Mouse (Mus musculus) cerebellum, postnatal 36 days (tissue): ENCODE results near the gene Pik3cb.

Experiments used
- DNase-seq, 2 experiments: peaks; one replicate each; pipeline ENCODE4 v3.0.0; 2021 to 2022; ENCODE audit warnings: mixed read lengths in 2 of 2

Gene Pik3cb

GRCm38 (mm10) chr9:99140063-99140882, at the start of gene Pik3cb:
Pik3cb (minus strand) TSS chr9:99140621.
- DNase-seq, result peak; percentile 95 to 99

- DNase-seq, result no peak
Observed at GRCm38 (mm10) chr9:99183043-99183670, 42.7 kb upstream of the Pik3cb start.

- DNase-seq, result no peak
Observed at GRCm38 (mm10) chr9:99182121-99182520, 41.7 kb upstream of the Pik3cb start.

GRCm38 (mm10) chr9:99180272-99180671, 39.9 kb upstream of the Pik3cb start:
- DNase-seq, result no peak

GRCm38 (mm10) chr9:99178736-99179135, 38.3 kb upstream of the Pik3cb start:
- DNase-seq, result no peak

- no peak for DNase-seq
Observed at GRCm38 (mm10) chr9:99175774-99176173, 35.4 kb upstream of the Pik3cb start.

- DNase-seq, result no peak
Observed at GRCm38 (mm10) chr9:99172811-99173210, 32.4 kb upstream of the Pik3cb start.

- DNase-seq, result no peak
Observed at GRCm38 (mm10) chr9:99171186-99171585, 30.8 kb upstream of the Pik3cb start.

GRCm38 (mm10) chr9:99169029-99169428, 28.6 kb upstream of the Pik3cb start:
- no peak for DNase-seq

- DNase-seq, result no peak
Observed at GRCm38 (mm10) chr9:99166946-99167345, 26.5 kb upstream of the Pik3cb start.

GRCm38 (mm10) chr9:99165956-99166355, 25.5 kb upstream of the Pik3cb start:
- DNase-seq, result no peak

- DNase-seq, result no peak
Observed at GRCm38 (mm10) chr9:99164664-99165226, 24.3 kb upstream of the Pik3cb start.

- DNase-seq, result no peak
Observed at GRCm38 (mm10) chr9:99164148-99164503, 23.7 kb upstream of the Pik3cb start.

- DNase-seq, result no peak
Observed at GRCm38 (mm10) chr9:99163420-99164147, 23.2 kb upstream of the Pik3cb start.

- no peak for DNase-seq
Observed at GRCm38 (mm10) chr9:99162839-99163238, 22.4 kb upstream of the Pik3cb start.

GRCm38 (mm10) chr9:99160780-99161179, 20.4 kb upstream of the Pik3cb start:
- no peak for DNase-seq

GRCm38 (mm10) chr9:99159932-99160331, 19.5 kb upstream of the Pik3cb start:
- DNase-seq, result no peak

GRCm38 (mm10) chr9:99158708-99159107, 18.3 kb upstream of the Pik3cb start:
- no peak for DNase-seq

- no peak for DNase-seq
Observed at GRCm38 (mm10) chr9:99158203-99158632, 17.8 kb upstream of the Pik3cb start.

GRCm38 (mm10) chr9:99153655-99154054, 13.2 kb upstream of the Pik3cb start:
- peak; percentile 57 to 62 for DNase-seq

- no peak for DNase-seq
Observed at GRCm38 (mm10) chr9:99152699-99153490, 12.5 kb upstream of the Pik3cb start.
